Mouse (Mus musculus) T-helper 2 cell (primary cell): ENCODE results near the gene Cyb5b.
"Not testable (repeated sequence)": the region's sequence is repeated elsewhere in the genome, so short reads cannot be mapped to it uniquely, and the experiment has no call there.

Source experiments
- in situ Hi-C: fragments of 300-600 bp; cut with MboI, MseI; formaldehyde crosslinking; loops from one replicate; pipeline ENCODE4 v1.15.1; 2025; ENCODE audit warnings: high pct_unique_total_duplicates

Cyb5b gene

DNA sequence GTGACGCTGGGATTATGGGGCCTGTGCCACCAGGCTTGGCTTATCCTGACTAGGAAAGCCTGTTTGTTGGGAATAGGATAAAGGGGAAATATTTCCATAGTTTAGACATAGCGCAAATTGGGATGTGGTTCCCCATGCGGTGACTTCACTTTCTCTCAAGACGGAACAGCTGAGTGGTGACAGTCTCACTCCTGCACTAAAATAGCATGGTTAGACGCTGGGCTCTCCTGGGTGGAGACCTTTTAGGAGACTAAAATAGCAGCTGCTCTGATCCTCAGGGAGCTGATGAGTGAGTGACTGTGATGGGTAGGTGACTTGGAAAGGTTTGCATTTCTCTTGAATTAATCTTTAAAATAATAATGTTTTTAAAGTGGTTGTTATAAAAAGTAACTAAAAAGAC lies 17.4 kb downstream of the Cyb5b start:
- in situ Hi-C loops: no loop called here

DNA sequence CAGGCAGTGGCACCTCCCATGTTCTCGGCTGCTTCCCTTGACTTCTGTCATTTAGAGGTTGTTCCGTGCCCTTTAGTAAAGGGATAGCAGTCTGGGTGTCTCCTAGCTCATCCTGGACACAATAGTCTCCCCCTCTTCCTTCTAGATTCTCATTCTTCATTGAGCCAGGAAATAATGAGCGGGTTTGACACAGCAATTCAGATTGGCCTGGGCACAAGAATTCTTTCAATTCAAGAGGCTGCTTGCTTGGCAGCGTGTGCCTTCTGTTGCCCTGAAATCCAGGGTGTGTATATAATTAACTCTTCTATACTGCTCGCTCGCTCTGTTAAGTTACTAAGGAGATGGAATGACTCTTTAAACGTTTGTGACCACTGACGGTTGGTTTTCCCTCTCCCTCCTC lies 21.7 kb downstream of the Cyb5b start:
- in situ Hi-C loops: no loop called here

DNA sequence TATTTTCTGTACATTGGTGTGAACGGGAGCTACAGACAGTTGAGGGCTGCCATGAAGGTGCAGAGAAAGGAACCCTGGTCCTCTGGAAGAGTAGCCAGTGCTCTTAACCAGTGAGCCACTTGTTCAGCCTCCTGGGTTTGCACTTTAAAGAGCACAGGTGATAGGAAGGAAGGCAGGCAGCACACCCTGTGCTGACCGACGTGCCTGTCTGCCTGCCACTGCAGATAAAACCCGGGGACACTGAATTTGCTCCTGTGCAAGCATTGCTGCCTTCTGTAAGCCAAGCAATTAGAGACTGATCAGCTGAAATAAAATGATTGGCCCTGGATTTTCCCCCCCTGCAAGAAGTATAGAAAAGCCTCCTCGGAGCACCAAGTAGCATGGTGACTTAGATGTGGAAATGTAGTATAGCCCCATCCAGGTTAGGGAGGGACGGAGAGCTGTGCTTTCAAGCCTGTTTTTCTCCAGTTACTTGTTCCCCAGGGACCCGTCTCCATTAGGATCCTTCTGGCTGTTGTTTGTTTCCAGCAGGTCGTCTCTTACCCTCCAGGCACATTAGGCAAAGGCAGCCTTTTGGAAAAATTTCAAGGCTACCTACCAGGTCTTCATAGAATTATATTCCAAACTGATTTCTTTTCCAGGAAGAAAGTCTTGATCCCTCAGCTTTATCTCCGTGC lies 22.7 kb downstream of the Cyb5b start:
- in situ Hi-C loops: no loop called here

DNA sequence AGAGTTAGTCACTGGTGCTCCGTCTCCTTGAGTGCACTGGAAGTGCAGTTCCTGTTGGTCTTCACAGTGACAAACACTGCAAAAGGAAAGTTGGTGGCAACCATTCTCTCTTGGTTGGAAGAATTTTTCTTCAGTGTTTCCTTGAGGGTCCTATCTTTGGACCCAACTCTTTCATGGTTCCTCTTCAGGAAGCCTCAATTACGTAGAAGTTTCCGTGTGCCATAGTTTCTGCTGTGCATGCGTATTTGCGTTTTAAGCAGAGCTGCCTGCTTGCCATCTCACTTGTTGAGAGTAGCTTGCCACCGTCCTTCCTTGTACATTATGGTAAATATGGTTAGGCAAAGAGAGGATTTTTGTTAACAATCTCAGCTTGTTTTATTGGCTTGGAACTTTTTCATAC lies 30.7 kb downstream of the Cyb5b start:
- in situ Hi-C loops: loop anchor here (10.0 kb wide), 1 partner anchor 174 kb away; no protein-coding TSS in a partner anchor

DNA sequence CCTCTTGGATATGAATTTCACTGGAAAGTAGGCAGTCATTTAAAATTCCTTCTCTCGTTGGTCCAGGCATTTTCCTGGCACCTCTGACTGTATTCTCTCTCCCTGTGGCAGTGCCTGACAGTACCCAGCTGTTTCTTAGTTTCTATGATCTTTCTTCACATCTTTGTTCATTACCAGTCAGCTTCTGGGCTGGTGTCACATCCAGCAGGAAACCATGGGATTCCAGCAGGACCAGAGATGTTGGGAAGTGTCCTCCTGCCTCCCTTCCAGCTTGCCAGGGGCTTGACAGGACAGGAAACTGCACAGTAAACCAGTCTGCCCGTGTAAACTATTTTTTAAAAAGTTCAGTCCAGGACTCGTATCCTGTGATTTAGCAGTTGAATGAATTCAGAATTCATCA lies 34.6 kb downstream of the Cyb5b start:
- in situ Hi-C loops: loop anchor here (10.0 kb wide), 1 partner anchor 170 kb away; no protein-coding TSS in a partner anchor

DNA sequence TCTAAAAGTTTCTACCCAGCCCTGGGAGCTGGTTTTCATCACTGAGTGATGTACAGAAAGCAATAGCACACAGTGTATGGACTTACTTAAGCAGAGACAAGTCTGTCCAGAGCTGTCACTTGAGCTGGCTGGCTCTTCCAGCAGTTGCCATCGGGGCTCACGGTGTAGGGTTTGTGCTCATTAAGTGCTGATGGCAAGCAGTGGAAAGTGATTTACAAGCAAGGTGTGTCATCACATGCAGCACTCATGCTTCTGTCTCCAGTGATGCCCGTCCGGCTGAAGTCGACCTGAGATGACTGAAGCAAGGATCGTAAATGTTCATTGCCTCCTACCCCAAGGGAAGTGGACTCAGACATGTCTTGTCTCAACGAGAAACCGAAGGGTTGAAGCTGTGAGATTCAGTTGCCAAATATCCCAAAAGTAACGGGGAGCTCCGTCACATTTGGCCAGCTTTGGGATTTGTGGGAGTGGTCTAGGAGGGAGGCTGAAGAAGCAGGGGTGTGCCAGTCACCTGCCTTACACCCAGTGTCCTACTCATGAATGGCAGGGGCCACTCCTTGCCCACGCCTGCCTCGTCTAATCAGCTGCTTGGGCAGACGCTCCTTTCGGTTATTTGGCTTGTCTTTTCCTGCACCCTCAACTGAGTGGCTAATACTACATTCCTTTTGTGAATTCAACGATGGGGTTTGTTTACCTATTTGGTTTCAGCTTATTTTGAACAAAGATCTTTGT lies 36.4 kb downstream of the Cyb5b start:
- in situ Hi-C loops: loop anchor here (10.0 kb wide), 1 partner anchor 168 kb away; no protein-coding TSS in a partner anchor

DNA sequence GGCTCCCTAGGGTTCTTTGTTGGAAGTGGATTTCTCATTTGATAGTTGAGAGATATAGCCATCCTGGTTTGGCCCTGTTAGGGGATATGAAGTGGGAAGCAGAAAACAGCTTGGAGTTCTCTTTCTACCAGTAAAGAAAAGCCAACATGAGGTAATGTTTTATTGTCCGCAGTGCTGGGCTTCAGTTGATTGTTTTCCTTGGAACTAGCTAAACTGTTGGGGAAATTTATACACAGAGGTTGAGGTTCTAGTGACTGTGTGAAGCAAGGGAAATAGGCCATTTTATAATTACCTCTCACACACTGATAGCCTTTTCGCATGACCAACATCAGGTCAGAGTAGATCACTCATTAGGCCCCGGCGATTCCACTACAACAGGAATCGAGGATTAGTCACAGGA lies 37.2 kb downstream of the Cyb5b start:
- in situ Hi-C loops: loop anchor here (10.0 kb wide), 1 partner anchor 167 kb away; no protein-coding TSS in a partner anchor

DNA sequence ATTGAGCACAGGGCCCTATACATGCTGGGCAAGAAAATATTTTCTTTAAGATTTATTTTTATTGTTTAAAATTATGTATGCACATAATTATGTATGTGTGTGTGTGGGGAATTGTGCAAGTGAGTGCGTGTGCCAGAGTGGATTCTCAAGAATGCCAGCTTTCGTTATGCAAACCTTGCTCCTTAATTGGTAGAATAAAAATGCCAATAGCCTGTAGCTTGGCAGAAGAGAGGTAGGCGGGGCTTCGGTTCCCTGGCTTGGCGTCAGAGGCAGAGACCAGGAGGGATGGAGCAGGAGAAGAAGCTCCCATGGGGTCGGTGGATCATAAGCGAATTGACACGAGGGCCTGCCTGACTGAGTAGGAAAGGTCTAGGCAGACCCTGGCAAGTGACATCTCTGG lies 42.2 kb downstream of the Cyb5b start:
- in situ Hi-C loops: loop anchor here (10.0 kb wide), 1 partner anchor 598 kb away; no protein-coding TSS in a partner anchor

DNA sequence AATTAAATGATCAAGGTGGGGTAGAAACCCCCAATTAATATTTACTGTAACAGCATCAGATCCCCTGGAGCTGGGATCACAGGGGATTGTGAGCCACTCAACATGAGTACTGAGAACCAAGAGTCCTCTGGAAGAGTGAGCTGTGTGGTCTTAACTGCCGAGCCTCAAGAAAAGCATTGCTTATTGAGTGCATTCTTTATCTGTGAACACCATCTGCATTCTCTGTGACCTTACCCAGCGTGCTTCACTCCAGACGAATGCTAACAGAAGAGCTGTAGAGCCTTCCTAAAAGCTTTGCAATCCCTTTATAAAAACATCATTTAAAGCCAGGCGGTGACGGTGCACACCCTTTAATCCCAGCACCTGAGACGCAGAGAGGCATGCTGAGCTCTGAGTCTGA lies 42.9 kb downstream of the Cyb5b start:
- in situ Hi-C loops: loop anchor here (10.0 kb wide), 1 partner anchor 599 kb away; no protein-coding TSS in a partner anchor

DNA sequence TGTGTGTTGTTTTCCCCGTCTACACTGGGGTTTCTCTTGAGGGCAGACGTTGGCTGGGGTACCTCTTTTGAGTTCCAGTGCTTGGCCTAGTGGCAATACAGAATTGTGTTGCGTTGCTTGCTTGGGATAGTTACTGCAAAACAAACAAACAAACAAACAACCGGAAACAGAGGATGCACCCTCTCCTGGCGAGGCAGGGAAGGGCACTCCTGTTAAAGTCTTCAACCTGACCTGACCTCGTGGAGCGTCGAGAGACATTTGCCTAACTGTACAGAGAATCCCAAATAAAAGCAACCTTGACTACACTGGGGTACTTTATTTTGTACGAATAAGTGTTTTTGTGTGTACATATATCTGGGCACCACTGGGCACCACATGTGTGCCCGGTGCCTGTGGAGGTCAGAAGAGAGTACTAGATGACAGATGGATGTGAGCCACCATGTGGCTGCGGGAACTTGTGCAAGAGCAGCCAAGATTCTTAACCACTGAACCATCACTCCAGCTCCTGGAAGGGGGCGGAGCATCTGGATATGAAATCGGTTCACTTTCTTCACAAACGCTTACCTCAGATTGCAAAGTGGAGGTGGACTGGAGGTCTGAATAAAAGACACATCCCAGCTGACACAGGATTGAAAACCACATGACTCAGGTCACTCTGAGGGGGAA lies 44.5 kb downstream of the Cyb5b start:
- in situ Hi-C loops: loop anchor here (10.0 kb wide), 1 partner anchor 600 kb away; no protein-coding TSS in a partner anchor

DNA sequence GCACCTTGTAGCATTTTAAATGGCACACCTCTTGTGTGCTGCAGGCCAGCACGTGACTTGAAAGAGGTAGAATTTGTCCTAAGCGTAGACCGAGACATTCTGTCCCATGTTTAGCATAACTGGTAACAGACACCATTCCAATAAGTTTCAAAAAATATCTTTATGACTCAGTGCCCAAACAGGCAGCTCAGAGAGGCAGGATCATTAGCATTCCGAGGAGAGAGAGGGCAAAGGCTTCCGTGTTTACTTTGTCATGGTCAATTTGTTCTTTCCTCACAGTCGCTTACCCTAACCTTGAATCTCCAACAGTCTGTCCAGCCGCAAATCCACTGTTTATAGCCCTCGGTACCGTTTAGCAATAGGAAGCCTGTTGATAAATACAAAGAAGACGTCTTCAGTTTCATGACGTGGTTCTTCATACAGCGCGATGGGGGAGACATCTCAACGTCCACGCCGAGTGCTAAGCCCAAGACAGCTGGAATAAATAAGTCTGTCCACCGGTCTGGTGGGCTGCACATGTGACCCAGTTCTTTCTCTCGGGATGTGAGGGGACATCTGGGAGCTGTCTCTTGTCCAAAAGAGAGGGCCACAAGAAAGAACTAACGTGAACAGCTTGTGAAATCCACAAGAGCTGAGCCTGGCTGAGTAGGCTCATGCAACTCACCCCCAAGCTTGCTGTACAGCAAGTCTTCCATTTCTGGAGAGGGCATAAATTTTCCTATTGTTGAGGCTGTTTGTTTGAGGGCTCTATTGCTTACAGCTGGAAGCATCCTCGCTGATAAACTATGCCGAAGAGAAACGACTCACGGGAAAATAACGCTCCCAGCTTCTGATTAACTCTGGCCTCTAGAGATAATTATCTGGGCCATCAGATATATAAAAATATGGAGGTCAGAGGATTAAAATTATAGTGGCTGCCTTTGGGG lies 47.7 kb downstream of the Cyb5b start:
- in situ Hi-C loops: loop anchor here (10.0 kb wide), 1 partner anchor 603 kb away; no protein-coding TSS in a partner anchor

DNA sequence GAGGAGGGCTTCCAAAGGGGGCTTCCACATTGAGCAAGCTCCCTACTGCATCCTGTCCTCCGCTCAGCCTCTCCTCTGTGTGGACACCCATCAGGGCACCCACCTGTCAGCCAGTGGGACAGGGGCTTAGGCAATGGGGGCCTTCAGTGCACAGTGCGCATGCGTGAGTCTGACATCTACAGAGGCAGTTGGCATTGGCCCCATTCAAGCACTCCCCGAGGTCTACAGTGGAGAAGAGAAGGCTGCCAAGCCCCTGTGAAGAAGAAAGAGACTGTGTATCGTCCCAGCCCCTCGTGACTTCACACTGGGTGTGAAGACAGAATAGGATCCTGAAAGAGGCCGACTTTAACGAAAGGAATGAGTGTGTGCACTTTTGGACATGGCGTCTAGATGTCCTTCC lies 54.7 kb downstream of the Cyb5b start:
- in situ Hi-C loops: loop anchor here (10.0 kb wide), 1 partner anchor 70 kb away; no protein-coding TSS in a partner anchor

DNA sequence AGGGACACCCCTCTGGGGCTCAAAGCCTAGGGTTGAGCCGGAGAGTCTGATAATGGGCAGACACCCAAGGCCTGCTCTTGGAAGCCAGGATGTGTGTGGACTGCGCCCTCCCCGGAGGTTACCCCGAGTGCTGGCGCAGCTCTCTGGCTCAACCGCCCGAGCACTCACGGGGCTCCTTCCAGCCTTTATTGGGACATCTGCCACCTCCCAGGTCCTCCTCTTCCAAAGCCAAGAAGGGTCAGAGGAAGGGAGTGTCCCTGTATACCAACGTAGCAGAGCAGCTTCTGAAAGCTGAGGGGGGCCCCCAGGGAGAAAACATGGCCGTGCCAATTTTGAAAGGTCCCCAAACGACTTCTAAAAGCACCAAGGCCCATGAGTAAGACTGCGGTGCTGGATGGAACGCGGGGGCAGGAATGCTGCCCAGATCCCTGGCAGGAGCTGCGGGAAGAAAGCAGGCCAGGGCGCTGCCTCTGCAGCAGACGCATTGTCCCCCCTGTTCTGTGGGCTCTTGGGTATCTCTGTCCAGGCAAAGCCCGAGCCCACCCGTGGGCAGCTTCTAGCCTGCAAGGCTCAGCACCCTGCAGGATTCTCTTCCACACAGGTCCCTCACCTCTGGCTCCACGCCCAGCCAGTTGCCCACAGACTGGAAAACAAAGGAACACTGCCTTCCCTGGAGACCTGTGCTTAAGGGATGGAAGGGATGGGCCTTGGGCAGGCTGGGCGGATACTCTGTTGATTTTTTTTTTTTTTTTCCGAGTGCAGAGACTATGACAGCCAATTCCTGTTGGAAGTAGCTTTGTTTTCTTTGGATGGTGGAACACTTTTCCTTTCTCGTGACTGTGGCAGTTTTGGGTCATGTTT lies 55.5 kb downstream of the Cyb5b start:
- in situ Hi-C loops: loop anchor here (10.0 kb wide), 1 partner anchor 69 kb away; no protein-coding TSS in a partner anchor

DNA sequence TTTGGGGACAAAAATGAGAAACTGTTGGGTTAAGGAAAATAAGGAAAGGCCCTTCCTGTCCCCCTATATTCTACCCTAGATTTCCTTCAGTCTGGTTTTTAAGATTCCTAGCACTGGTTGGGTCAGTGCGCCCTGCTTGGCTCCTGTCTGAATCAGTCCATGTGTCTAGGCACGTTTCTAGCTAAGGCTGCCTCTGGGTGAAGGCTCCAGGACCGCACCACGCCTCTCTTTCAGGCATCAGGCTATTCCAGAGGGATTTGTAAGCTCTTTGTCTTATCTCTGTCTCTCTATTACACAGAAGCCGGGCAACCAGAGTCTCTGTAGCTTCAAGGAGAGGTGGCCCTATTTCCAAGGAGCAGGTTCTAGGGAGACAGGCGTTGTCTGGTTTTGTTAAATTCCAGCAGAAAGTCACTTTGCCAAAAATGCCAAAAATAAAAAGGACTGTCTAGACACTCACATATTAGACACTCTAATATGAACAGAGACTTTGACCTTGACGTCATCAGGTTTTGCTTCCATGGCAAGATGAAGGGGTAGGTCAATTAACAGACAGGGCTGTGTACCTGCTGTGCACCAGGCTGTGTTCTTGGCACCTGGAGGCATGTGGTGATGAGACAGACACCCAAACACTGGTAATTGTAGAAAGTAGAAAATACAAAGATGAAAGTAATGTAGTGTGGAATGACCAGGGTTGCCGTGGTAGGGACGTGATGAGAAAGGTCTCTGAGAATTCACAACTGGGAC lies 56.5 kb downstream of the Cyb5b start:
- in situ Hi-C loops: loop anchor here (10.0 kb wide), 1 partner anchor 68 kb away; no protein-coding TSS in a partner anchor

DNA sequence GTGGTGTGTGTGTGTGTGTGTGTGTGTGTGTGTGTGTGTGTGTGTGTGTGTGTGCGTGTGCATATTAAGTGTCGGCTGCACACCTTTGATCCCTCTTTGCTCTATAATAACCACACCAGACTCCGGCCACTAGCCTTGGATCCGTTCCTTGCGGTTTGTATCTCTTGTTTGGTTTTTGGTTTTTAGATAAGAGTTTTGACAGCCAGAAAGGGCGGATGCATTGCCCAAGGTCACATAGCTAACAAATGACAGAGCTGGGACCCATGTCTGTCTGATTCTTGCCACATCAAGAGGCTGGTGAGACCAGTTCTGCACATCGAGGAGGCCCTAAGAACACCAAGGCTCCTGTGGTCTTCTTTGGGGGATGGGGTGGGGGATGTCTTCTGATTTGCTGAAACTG lies 58.7 kb downstream of the Cyb5b start:
- in situ Hi-C loops: loop anchor here (10.0 kb wide), 1 partner anchor 66 kb away; no protein-coding TSS in a partner anchor

DNA sequence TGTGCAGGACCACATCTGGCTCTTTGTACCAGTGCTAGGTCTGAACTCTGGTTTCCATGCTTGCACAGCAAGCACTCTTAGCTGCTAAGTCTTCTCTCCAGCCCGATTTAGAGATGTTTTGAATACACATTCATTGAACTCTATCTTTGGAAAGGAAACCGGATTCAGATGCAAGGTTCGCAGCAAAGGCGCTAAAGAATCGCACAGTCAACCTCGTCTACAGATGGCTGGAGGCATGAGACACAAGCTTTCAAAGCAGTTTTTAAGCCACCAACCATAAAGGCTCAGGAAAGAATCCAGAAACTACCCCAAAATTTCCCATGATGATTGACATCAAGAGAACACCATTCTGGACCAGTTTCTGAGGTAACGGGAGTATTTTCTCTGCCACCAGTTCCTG lies 61.6 kb downstream of the Cyb5b start:
- in situ Hi-C loops: no loop called here

DNA sequence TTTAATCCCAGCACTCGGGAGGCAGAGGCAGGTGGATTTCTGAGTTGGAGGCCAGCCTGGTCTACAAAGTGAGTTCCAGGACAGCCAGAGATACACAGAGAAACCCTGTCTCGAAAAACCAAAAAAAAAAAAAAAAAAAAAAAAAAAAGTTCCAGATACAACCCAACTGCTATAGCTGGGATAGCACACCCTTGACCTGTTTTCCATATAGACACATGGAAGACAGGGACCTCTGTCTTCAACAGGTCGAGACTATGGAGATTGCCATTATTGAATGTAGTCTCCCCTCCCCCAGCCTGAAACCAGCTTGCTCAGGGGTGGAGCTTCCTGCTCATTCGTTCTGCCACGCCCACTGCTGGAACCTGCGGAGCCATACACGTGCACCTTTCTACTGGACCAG lies 66.8 kb downstream of the Cyb5b start:
- in situ Hi-C loops: not testable (repeated sequence)

DNA sequence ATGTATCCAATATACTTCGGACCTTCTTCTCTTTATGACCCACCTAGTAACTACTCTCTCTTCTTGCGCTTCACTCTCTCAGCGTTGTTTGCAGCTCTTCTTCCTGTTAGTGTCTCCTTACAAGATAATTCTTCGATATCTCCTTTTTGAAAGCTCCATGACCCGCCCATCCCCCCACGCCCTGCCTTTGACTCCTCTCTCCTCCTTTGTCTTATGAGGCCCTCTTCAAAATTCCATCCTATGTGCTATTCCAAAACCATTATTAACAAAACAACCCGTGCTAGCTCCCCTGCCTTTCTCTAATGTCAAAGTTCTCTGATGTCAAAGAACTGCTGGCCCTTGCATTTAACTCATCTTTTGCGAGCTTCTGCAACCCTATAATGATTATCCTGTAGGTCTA lies 67.7 kb downstream of the Cyb5b start:
- in situ Hi-C loops: no loop called here

DNA sequence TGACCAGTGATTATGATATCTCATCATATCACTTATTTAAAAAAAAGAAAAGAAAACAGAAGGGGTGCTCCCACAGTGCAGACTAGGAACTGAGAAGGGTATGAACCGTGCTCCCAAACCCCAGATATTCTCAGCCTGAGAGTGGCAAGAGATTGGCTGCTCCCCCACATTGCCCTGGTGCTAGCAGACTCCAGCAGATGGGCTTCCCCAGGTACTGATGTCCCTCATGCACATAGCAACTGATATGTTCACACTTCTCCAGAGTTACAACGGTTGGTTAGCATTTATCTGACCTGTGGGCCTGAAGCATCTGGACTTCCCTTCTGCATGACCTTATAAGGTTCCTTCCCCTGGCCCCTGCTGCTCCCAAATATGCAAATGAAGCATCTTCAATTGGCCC lies 68.6 kb downstream of the Cyb5b start:
- in situ Hi-C loops: no loop called here
